Mouse (Mus musculus) midbrain, embryonic 13.5 days (tissue): ENCODE measurements around the gene Car11. TPM values are rescaled to one million over a fixed set of nuclear protein-coding genes. Genes with fewer than 3 reads are reported as not detected.
A peak's percentile ranks its signal among the peaks of the same experiment; 100 is the strongest.
"Not testable (repeated sequence)": the region's sequence is repeated elsewhere in the genome, so short reads cannot be mapped to it uniquely, and the experiment has no call there.

Experiments
- ATAC-seq: fragments of 200-750 bp; cut with Nextera tagmentation; 2 replicates; pipeline ENCODE4 v1.8.0; 2017; ENCODE audit warnings: mild to moderate bottlenecking, moderate TSS enrichment, moderate library complexity
- H3K27ac ChIP-seq: fragments of 300-500 bp; sonication (generic); 2 replicates; pipeline ENCODE4 v1.5.1; 2015; ENCODE audit warnings: inconsistent platforms, mild to moderate bottlenecking, moderate library complexity
- H3K27me3 ChIP-seq: fragments of 300-500 bp; sonication (generic); 2 replicates; pipeline ENCODE4 v1.6.1; 2015; ENCODE audit warnings: mild to moderate bottlenecking, inconsistent platforms
- H3K36me3 ChIP-seq: fragments of 300-500 bp; sonication (generic); 2 replicates; pipeline ENCODE4 v1.6.1; 2015; ENCODE audit warnings: mild to moderate bottlenecking, inconsistent platforms
- H3K4me1 ChIP-seq: fragments of 300-500 bp; sonication (generic); replicated peaks from 2 replicates; pipeline ENCODE4 v1.6.1; 2015; ENCODE audit warnings: inconsistent platforms
- H3K4me2 ChIP-seq: fragments of 300-500 bp; sonication (generic); replicated peaks from 2 replicates; pipeline ENCODE4 v1.6.1; 2015; ENCODE audit warnings: moderate library complexity, mild to moderate bottlenecking, inconsistent platforms
- H3K4me3 ChIP-seq: fragments of 300-500 bp; sonication (generic); replicated peaks from 2 replicates; pipeline ENCODE4 v1.5.1; 2015; ENCODE audit warnings: mild to moderate bottlenecking, inconsistent platforms
- H3K9ac ChIP-seq: fragments of 300-500 bp; sonication (generic); replicated peaks from 2 replicates; pipeline ENCODE4 v1.6.1; 2015; ENCODE audit warnings: mild to moderate bottlenecking, inconsistent platforms
- H3K9me3 ChIP-seq: fragments of 300-500 bp; sonication (generic); 2 replicates; pipeline ENCODE4 v1.6.1; 2016; ENCODE audit warnings: mild to moderate bottlenecking, inconsistent platforms
- WGBS: fragments of 180-500 bp; shearing (Covaris S2); methylation state at CpG from one replicate; pipeline ENCODE4 v1.1.7; 2015; 5-methylcytosine and 5-hydroxymethylcytosine counted together
- polyA plus RNA-seq: library from polyadenylated mRNA; unstranded; fragments of >200 nt; fragmentation: Nextera tagmentation; extraction: Ambion mirVana; gene quantifications from 2 replicates; pipeline ENCODE4 v1.2.1, GENCODE M21; 2015

Gene Car11
- 35.9 and 40.0 TPM in 2 replicates for polyA plus RNA-seq

- Histone ChIP-seq H3K9me3 (no peaks in the 10 kb centered on the region), H3K9ac (peak within 1 kb of the TSS; percentile 80), H3K27me3 (peaks cover 28% of the 10 kb centered on the region), H3K4me2 (peak within 1 kb of the TSS; percentile 92), H3K36me3 (no peaks in the 10 kb centered on the region), H3K4me1 (peaks cover 57% of the 10 kb centered on the region), H3K4me3 (peak within 1 kb of the TSS; percentile 52), H3K27ac (peak within 1 kb of the TSS; percentile 85)
- no peak for ATAC-seq
- 2% methylated on average over 36 of the region's 36 CpGs for WGBS
Measured at GRCm38 (mm10) chr7:45699523-45700141, at the start of gene Car11. Car11 (plus strand) TSS chr7:45699843.

GRCm38 (mm10) chr7:45650484-45650883 is 49.2 kb upstream of the Car11 start:
- not testable (repeated sequence) for H3K36me3 ChIP-seq, H3K4me1 ChIP-seq, H3K4me2 ChIP-seq, H3K9ac ChIP-seq, ATAC-seq, H3K27me3 ChIP-seq, H3K9me3 ChIP-seq, H3K27ac ChIP-seq, H3K4me3 ChIP-seq
- 93% methylated on average over 20 of the region's 20 CpGs for WGBS

GRCm38 (mm10) chr7:45654424-45655047 is 45.1 kb upstream of the Car11 start:
- Histone ChIP-seq H3K36me3 (no peaks in the 10 kb centered on the region), H3K27ac (no peak overlapping the region), H3K4me3 (no peak overlapping the region), H3K9me3 (0 out of 2 replicates have a peak, but pooled peaks cover 2% of the 10 kb centered on the region), H3K27me3 (no peaks in the 10 kb centered on the region), H3K4me1 (peaks cover 4% of the 10 kb centered on the region; the same call in 1 of the 2 replicates), H3K4me2 (peak overlapping the region; percentile 19), H3K9ac (no peak overlapping the region)
- whole genome bisulfite sequencing, result 28% methylated on average over 17 of the region's 17 CpGs
- no peak for ATAC-seq

- Histone ChIP-seq H3K9me3 (0 out of 2 replicates have a peak, but pooled peaks cover 2% of the 10 kb centered on the region), H3K27me3 (no peaks in the 10 kb centered on the region), H3K4me3 (no peak overlapping the region), H3K4me1 (no peaks in the 10 kb centered on the region), H3K27ac (no peak overlapping the region), H3K36me3 (no peaks in the 10 kb centered on the region), H3K4me2 (no peak overlapping the region), H3K9ac (no peak overlapping the region)
- 86% methylated on average over 11 of the region's 11 CpGs for WGBS
- no peak for ATAC-seq
Measured at GRCm38 (mm10) chr7:45660746-45661478, 38.7 kb upstream of the Car11 start.

GRCm38 (mm10) chr7:45661702-45662101 is 37.9 kb upstream of the Car11 start:
- H3K4me1 ChIP-seq, H3K4me3 ChIP-seq, ATAC-seq, H3K9me3 ChIP-seq, H3K9ac ChIP-seq, H3K27me3 ChIP-seq, H3K4me2 ChIP-seq, H3K27ac ChIP-seq, H3K36me3 ChIP-seq: not testable (repeated sequence)
- 88% methylated on average over 6 of the region's 6 CpGs for WGBS

- no peak overlapping the region for H3K4me2 ChIP-seq
- no peak overlapping the region for H3K9ac ChIP-seq
- H3K27ac ChIP-seq, result no peak overlapping the region
- no peak overlapping the region for H3K4me3 ChIP-seq
- H3K36me3 ChIP-seq, result no peaks in the 10 kb centered on the region
- 57% methylated on average over 13 of the region's 13 CpGs for WGBS
- no peak for ATAC-seq
- H3K27me3 ChIP-seq, result no peaks in the 10 kb centered on the region
- H3K9me3 ChIP-seq, result no peaks in the 10 kb centered on the region
- H3K4me1 ChIP-seq, result no peaks in the 10 kb centered on the region
Measured at GRCm38 (mm10) chr7:45665303-45666138, 34.1 kb upstream of the Car11 start.

- no peaks in the 10 kb centered on the region for H3K4me1 ChIP-seq
- no peak within 1 kb of the TSS for H3K27ac ChIP-seq
- no peaks in the 10 kb centered on the region for H3K9me3 ChIP-seq
- 86% methylated on average over 7 of the region's 7 CpGs for WGBS
- no peak within 1 kb of the TSS for H3K9ac ChIP-seq
- H3K36me3 ChIP-seq, result no peaks in the 10 kb centered on the region
- H3K4me3 ChIP-seq, result no peak within 1 kb of the TSS
- no peak for ATAC-seq
- H3K27me3 ChIP-seq, result no peaks in the 10 kb centered on the region
- no peak within 1 kb of the TSS for H3K4me2 ChIP-seq
Measured at GRCm38 (mm10) chr7:45666161-45666560, 33.5 kb upstream of the Car11 start, which contains the start of gene Fut2. Fut2 (minus strand) TSS chr7:45666394.

GRCm38 (mm10) chr7:45667761-45668160 is 31.9 kb upstream of the Car11 start:
- no peak overlapping the region for H3K27ac ChIP-seq
- ATAC-seq, result no peak
- H3K4me2 ChIP-seq, result no peak overlapping the region
- H3K27me3 ChIP-seq, result no peaks in the 10 kb centered on the region
- 75% methylated on average over 14 of the region's 14 CpGs for WGBS
- H3K4me3 ChIP-seq, result no peak overlapping the region
- H3K9me3 ChIP-seq, result no peaks in the 10 kb centered on the region
- no peak overlapping the region for H3K9ac ChIP-seq
- H3K36me3 ChIP-seq, result no peaks in the 10 kb centered on the region
- H3K4me1 ChIP-seq, result no peaks in the 10 kb centered on the region

- H3K4me2 ChIP-seq, result no peak overlapping the region
- H3K36me3 ChIP-seq, result no peaks in the 10 kb centered on the region
- H3K27me3 ChIP-seq, result no peaks in the 10 kb centered on the region
- H3K9ac ChIP-seq, result no peak overlapping the region
- H3K27ac ChIP-seq, result no peak overlapping the region
- no peak overlapping the region for H3K4me3 ChIP-seq
- no peaks in the 10 kb centered on the region for H3K9me3 ChIP-seq
- WGBS, result 94% methylated on average over 9 of the region's 9 CpGs
- no peak for ATAC-seq
- no peaks in the 10 kb centered on the region for H3K4me1 ChIP-seq
Measured at GRCm38 (mm10) chr7:45668921-45669320, 30.7 kb upstream of the Car11 start.

GRCm38 (mm10) chr7:45677627-45678295 is 21.9 kb upstream of the Car11 start:
- no peaks in the 10 kb centered on the region for H3K36me3 ChIP-seq
- WGBS, result 82% methylated on average over 7 of the region's 7 CpGs

GRCm38 (mm10) chr7:45678513-45678912 is 21.1 kb upstream of the Car11 start:
- Histone ChIP-seq H3K36me3 (no peaks in the 10 kb centered on the region), H3K27ac (no peak overlapping the region), H3K4me1 (peaks cover 11% of the 10 kb centered on the region), H3K9ac (no peak overlapping the region), H3K27me3 (no peaks in the 10 kb centered on the region), H3K9me3 (no peaks in the 10 kb centered on the region), H3K4me3 (no peak overlapping the region), H3K4me2 (no peak overlapping the region)
- WGBS, result 94% methylated on average over 14 of the region's 14 CpGs
- ATAC-seq, result no peak

More at GRCm38 (mm10) chr7:45677627-45678295, 21.9 kb upstream of the Car11 start:
- H3K27me3 ChIP-seq, result no peaks in the 10 kb centered on the region
- peaks cover 7% of the 10 kb centered on the region; the same call in 1 of the 2 replicates for H3K4me1 ChIP-seq
- ATAC-seq, result no peak
- no peaks in the 10 kb centered on the region for H3K9me3 ChIP-seq
- H3K4me3 ChIP-seq, result no peak overlapping the region
- no peak overlapping the region for H3K9ac ChIP-seq
- H3K27ac ChIP-seq, result no peak overlapping the region
- no peak overlapping the region for H3K4me2 ChIP-seq
